Mouse (Mus musculus) testis, adult 2 months (tissue): ENCODE measurements around the gene Prex1. TPM values are rescaled to one million over a fixed set of nuclear protein-coding genes. Genes with fewer than 3 reads are reported as not detected.

Experiments used
- H3K27ac ChIP-seq: fragments of 200-500 bp; 2 replicates; pipeline ENCODE4 v1.5.1; 2012; ENCODE audit warnings: low read depth, low read length; ENCODE audit not compliant: control insufficient read depth, insufficient read depth
- H3K27me3 ChIP-seq: fragments of 200-500 bp; 2 replicates; pipeline ENCODE4 v1.6.1; 2012; ENCODE audit warnings: mild to moderate bottlenecking, low read length, moderate library complexity; ENCODE audit not compliant: control insufficient read depth, insufficient read depth
- H3K36me3 ChIP-seq: fragments of 200-500 bp; 2 replicates; pipeline ENCODE4 v1.6.1; 2012; ENCODE audit warnings: mild to moderate bottlenecking, low read length; ENCODE audit not compliant: control insufficient read depth, insufficient read depth
- H3K4me1 ChIP-seq: fragments of 200-500 bp; 2 replicates; pipeline ENCODE4 v1.6.1; 2012; ENCODE audit warnings: low read length; ENCODE audit not compliant: control insufficient read depth, insufficient read depth
- H3K4me3 ChIP-seq: fragments of 200-500 bp; 2 replicates; pipeline ENCODE4 v1.5.1; 2012; ENCODE audit warnings: low read depth, mild to moderate bottlenecking, low read length, moderate library complexity, mixed read lengths; ENCODE audit not compliant: control insufficient read depth
- CTCF ChIP-seq: fragments of 200-500 bp; IDR thresholded peaks from 2 replicates; pipeline ENCODE4 v1.5.1; 2012; ENCODE audit warnings: low read depth, mild to moderate bottlenecking, inconsistent platforms, low read length, moderate library complexity; ENCODE audit not compliant: control insufficient read depth, insufficient read depth, insufficient replicate concordance
- POLR2A ChIP-seq: fragments of 200-500 bp; IDR thresholded peaks from 2 replicates; pipeline ENCODE4 v1.6.1; 2012; ENCODE audit warnings: low read depth, mild to moderate bottlenecking, inconsistent platforms, low read length, moderate library complexity; ENCODE audit not compliant: control insufficient read depth
- polyA plus RNA-seq: library from polyadenylated mRNA; depleted of rRNA; stranded (reverse); fragments of >200 nt; gene quantifications from 2 replicates; pipeline ENCODE4 v1.2.3, GENCODE M21; 2012

The Prex1 gene
- polyA plus RNA-seq, 1 experiment, result 13.6 TPM

- no peak overlapping the region for H3K27ac ChIP-seq
- H3K27me3 ChIP-seq, result no peaks in the 10 kb centered on the region
- H3K36me3 ChIP-seq, result no peaks in the 10 kb centered on the region
- no peaks in the 10 kb centered on the region for H3K4me1 ChIP-seq
- TF ChIP-seq POLR2A (no peak), CTCF (no peak)
- H3K4me3 ChIP-seq, result no peak overlapping the region
Observed at GRCm38 (mm10) chr2:166545580-166545979, 168.1 kb downstream of the Prex1 start.

DNA sequence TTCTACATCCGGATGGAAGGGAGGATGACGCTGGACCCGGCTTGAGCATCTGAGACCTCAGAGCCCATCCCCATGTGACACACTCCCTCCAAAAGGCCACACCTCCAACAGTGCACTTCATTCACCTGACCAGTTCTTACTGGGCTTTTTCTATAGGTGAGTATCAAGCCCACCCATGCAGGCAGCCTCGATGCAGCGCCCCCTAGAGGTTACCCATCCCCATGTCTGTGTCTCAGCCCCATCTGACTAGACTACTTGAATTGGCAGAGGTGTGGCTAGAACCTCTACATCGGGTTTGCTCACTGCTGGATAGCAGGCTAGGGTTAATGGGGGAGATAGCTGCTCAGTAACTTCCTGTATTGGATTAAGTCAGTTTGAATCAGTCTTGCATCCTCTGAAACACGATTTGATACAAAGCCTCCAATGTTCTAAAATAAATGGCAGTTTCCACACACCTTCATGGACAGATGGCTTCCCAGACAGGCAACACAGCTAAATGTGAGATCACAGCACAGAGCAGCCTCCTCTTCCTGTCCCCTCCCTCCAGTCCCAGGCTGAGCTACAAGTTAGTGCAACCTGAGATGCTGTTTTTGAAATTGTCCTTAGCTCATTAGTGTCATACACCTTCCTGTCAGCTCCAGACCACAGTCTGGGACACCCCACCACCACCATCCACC is 168.9 kb downstream of the Prex1 start:
- no peak overlapping the region for H3K27ac ChIP-seq
- no peaks in the 10 kb centered on the region for H3K27me3 ChIP-seq
- H3K4me3 ChIP-seq, result no peak overlapping the region
- H3K36me3 ChIP-seq, result no peaks in the 10 kb centered on the region
- TF ChIP-seq POLR2A (no peak), CTCF (peak; percentile 62; the same call in 1 of the 2 replicates)
- no peaks in the 10 kb centered on the region for H3K4me1 ChIP-seq

DNA sequence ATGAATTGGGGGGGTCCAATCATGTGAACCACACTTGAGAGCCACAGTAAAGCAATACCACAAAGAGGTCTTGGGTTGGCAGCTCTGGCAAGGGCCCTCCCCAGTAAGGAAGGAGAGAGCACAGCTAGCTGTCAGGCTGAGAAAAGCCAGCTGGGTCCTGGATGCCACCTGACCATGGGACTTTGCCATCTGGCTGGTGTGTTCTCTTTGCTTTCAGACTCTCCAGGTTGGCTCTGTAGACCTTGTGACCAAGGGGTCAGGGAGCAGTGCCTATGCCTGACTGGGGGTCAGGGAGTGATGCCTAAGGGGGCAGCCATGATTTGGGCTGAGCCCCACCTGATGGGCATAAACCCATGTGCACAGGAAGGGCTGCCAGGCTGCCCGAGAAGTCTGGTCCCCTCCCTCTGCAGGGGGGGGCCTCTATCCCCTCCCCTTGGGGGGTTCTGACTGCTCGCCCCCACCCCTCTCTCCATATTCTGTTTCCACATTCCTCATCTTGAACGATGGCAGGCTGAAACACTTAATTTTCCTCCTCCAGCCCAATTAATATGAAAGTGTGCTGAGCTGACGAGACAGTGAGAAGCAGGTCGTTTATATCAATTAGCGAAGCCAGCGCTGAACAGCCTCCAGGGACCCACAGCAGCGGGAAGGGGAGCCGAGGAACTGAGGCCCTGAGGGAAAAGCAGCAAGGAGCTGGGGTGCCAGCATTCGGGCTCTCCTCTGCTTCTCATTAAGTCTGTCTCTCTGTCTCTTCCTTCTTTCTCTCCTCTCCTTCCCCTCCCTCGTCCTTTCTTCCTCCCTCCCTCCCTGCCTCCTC is 172.3 kb downstream of the Prex1 start:
- Histone ChIP-seq H3K4me1 (no peaks in the 10 kb centered on the region), H3K27me3 (no peaks in the 10 kb centered on the region), H3K27ac (no peak overlapping the region), H3K36me3 (no peaks in the 10 kb centered on the region), H3K4me3 (no peak overlapping the region)
- TF ChIP-seq CTCF, result no peak
- TF ChIP-seq POLR2A, result no peak

DNA sequence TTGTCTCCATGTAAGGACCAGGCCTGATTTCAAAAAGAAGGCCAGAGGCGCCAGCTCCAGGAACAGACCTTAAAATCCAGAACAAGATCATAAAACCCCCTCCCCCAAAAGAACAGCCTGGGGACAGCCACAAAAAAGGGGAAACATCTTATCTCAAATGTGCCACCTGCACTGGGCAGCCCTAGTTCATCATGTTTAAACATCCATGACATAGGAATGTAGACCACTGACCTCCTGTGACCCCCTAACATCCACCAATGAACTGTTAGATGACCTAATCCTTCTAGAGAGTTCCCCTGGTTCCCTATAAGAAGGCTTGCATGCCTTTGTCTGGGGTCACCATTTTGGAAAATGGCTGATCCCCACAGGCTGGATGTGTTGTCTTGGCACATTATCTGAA is 173.4 kb downstream of the Prex1 start:
- no peak overlapping the region for H3K4me3 ChIP-seq
- no peaks in the 10 kb centered on the region for H3K4me1 ChIP-seq
- no peak overlapping the region for H3K27ac ChIP-seq
- H3K36me3 ChIP-seq, result no peaks in the 10 kb centered on the region
- no peaks in the 10 kb centered on the region for H3K27me3 ChIP-seq
- TF ChIP-seq CTCF (no peak), POLR2A (no peak)

GRCm38 (mm10) chr2:166536896-166537295 is 176.7 kb downstream of the Prex1 start:
- Histone ChIP-seq H3K27ac (no peak overlapping the region), H3K36me3 (no peaks in the 10 kb centered on the region), H3K4me3 (no peak overlapping the region), H3K27me3 (no peaks in the 10 kb centered on the region), H3K4me1 (no peaks in the 10 kb centered on the region)
- no peak for TF ChIP-seq CTCF
- no peak for TF ChIP-seq POLR2A

DNA sequence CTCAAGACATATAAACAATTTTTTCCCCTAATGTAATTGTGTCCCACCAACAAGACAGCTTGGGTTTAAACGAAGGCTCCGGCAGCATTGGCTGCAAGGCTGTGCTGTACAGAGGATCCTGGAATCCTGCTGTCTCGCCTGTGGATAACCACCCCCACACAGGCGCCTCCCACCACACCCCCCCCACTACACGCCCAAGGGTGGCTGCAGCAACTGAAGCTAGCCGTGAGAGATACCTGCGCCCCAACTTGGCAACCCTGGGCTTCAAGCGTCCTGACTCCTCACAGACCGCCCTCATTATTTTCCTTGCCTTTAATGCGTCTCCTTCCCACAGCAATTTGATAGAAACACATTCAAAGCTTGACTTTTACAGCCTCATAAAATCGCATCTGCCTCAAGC is 178.1 kb downstream of the Prex1 start:
- H3K4me1 ChIP-seq, result no peaks in the 10 kb centered on the region
- no peaks in the 10 kb centered on the region for H3K27me3 ChIP-seq
- H3K36me3 ChIP-seq, result no peaks in the 10 kb centered on the region
- no peak overlapping the region for H3K4me3 ChIP-seq
- H3K27ac ChIP-seq, result no peak overlapping the region
- TF ChIP-seq CTCF (no peak), POLR2A (no peak)

DNA sequence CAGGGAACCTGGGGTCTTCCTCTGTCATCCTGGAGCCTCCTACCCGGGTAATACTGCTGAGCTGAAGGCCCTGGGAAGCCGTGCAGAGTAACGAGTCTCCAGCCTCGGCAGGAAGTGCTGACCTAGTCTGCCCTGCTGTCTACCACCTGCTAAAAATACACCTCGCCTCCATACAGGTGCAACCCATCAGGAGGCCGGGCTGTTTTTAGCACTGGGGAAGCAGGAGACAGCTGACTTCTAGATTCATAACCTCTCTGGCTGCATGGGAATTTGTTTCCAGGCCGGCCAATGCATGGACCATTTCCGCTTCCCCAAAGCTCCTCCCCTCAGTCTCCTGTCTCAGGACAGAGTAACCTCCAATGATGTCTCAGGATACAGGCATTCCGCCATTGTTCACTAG is 187.4 kb downstream of the Prex1 start:
- Histone ChIP-seq H3K27me3 (no peaks in the 10 kb centered on the region), H3K36me3 (no peaks in the 10 kb centered on the region), H3K4me1 (no peaks in the 10 kb centered on the region; the same call in 1 of the 2 replicates), H3K27ac (no peak overlapping the region), H3K4me3 (no peak overlapping the region)
- TF ChIP-seq CTCF, result no peak
- no peak for TF ChIP-seq POLR2A
